Mouse (Mus musculus) thymus, adult 2 months (tissue): ENCODE measurements around the gene Gas2l3.

Experiments used
- CTCF ChIP-seq: fragments of 200-500 bp; IDR thresholded peaks from 2 replicates; pipeline ENCODE4 v1.5.1; 2012; ENCODE audit warnings: mild to moderate bottlenecking, control low read depth, low read length, moderate library complexity, borderline replicate concordance; ENCODE audit not compliant: control insufficient read depth, poor library complexity, insufficient read depth; ENCODE audit errors: extremely low read depth
- POLR2A ChIP-seq: fragments of 200-500 bp; IDR thresholded peaks from 2 replicates; pipeline ENCODE4 v1.6.1; 2012; ENCODE audit warnings: mild to moderate bottlenecking, low read length, control low read depth, moderate library complexity; ENCODE audit not compliant: control insufficient read depth, poor library complexity, insufficient read depth; ENCODE audit errors: extremely low read depth

DNA sequence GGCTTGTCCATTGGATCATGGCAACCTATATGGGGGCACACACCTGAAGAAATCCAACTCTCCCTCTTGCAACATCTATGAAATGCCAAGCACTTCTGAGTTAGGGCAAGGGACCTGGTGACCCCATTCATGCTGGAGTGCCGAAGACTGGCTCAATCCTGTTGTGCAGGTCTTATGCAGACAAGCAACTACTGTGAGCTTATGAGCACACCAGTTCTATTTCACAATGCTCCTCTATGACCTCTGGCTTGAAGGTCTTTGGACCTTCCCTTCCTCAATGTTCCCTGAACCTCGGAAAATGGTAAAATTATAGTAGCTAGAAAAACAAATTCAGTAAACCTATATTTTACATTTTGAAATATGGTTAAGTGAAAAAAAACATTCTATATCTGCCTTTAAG is 25.8 kb downstream of the Gas2l3 start:
- TF ChIP-seq CTCF (no peak), POLR2A (no peak)
